Mouse (Mus musculus) lung, adult 2 months (tissue): Measurements from ENCODE around the gene Spata31d1a. TPM values are rescaled to one million over a fixed set of nuclear protein-coding genes. Genes with fewer than 3 reads are reported as not detected.
"Not testable (repeated sequence)": the region's sequence is repeated elsewhere in the genome, so short reads cannot be mapped to it uniquely, and the experiment has no call there.

ENCODE experiments used
- DNase-seq: peaks from one replicate; pipeline ENCODE4 v3.0.0; 2022
- H3K4me1 ChIP-seq: fragments of 200-500 bp; 2 replicates; pipeline ENCODE4 v1.6.1; 2011; ENCODE audit warnings: low read length; ENCODE audit not compliant: control insufficient read depth, insufficient read depth
- H3K4me3 ChIP-seq: fragments of 200-500 bp; replicated peaks from 2 replicates; pipeline ENCODE3; 2011; ENCODE audit warnings: low read depth, mild to moderate bottlenecking, control low read depth, low read length; ENCODE audit errors: extremely low read depth
- CTCF ChIP-seq: fragments of 200-500 bp; IDR thresholded peaks from 2 replicates; pipeline ENCODE4 v1.5.1; 2011; ENCODE audit warnings: mild to moderate bottlenecking, low read length, control low read depth; ENCODE audit not compliant: insufficient read depth
- POLR2A ChIP-seq: fragments of 200-500 bp; IDR thresholded peaks from 2 replicates; pipeline ENCODE4 v1.6.1; 2011; ENCODE audit warnings: low read depth, mild to moderate bottlenecking, control low read depth, low read length, borderline replicate concordance; ENCODE audit errors: extremely low read depth
- WGBS: fragments of 180-500 bp; shearing (Covaris S2); methylation state at CpG from one replicate; pipeline ENCODE4 v1.1.7; 2018; 5-methylcytosine and 5-hydroxymethylcytosine counted together
- polyA plus RNA-seq: library from polyadenylated mRNA; depleted of rRNA; stranded (reverse); fragments of >200 nt; gene quantifications from 2 replicates; pipeline ENCODE4 v1.2.3, GENCODE M21; 2012

Spata31d1a gene
- polyA plus RNA-seq, 1 experiment, result not detected

DNA sequence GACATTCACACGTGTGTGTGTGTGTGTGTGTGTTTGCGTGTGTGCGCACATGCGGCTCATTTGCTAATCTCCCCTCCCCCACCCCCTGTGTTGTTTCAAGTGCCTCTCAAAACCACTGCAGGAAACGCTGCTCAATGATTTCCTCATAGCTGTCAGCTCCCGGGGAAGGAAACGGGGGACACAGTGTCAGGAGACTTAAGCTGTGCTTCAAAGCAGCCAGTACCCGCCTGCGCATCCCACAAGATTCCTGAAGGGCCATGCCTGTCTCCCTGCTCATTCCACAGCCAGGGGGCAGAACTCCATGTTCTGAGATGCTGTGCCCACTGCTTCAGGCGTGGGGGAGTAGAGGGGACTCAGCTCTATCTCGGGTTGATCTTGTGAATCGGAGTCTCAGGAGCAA is 5.6 kb downstream of the Spata31d1a start:
- TF ChIP-seq CTCF (peak; percentile 49), POLR2A (no peak)
- WGBS, result 14% methylated on average over 12 of the region's 12 CpGs
- Histone ChIP-seq H3K4me1 (peaks cover 7% of the 10 kb centered on the region), H3K4me3 (peak overlapping the region; percentile 8)
- peak; percentile 31 for DNase-seq

DNA sequence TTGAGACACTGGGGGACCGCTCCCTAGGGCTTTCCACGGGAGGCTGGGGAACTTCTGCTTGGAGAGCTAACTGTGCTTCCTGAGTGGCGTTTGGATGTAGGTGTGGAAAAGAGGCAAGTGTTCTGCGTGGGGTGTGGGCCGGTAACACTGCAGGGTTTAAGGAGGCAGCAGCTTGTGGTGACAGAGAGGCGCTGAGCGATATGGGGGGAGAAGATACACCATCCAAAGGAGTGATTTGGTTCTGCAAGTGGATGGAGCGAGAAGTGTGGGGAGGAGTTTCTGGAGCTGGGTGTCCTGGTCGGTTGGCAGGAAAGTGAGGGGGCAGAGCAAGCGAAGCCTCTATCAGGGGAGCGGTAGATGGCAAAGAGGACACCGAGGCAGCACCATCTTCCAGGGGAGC is 6.6 kb downstream of the Spata31d1a start:
- peaks cover 7% of the 10 kb centered on the region for H3K4me1 ChIP-seq
- no peak for DNase-seq
- 86% methylated on average over 12 of the region's 12 CpGs for WGBS
- no peak overlapping the region for H3K4me3 ChIP-seq
- no peak for TF ChIP-seq CTCF
- no peak for TF ChIP-seq POLR2A

DNA sequence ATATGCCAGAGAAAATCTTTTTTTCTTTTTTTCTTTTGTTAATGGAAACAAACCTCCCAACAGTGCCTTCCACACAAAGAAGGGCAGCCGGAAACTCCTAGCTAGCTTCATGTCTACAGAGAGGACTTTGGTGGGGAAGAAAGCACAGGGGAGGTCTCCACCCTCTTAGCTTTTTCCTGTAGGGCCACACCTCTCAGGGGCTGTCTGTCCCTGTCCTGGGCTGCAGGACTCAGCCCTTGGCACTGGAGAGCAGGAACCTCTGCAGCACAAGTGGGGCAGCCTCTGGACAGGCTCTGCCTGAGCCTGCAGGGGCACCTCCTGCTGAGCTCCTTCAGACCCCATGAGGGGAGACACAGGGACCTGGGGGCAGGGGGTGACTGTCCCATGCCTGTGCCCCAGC is 10.0 kb downstream of the Spata31d1a start:
- 48% methylated on average over 1 of the region's 1 CpGs for WGBS
- not testable (repeated sequence) for H3K4me1 ChIP-seq, H3K4me3 ChIP-seq, DNase-seq

DNA sequence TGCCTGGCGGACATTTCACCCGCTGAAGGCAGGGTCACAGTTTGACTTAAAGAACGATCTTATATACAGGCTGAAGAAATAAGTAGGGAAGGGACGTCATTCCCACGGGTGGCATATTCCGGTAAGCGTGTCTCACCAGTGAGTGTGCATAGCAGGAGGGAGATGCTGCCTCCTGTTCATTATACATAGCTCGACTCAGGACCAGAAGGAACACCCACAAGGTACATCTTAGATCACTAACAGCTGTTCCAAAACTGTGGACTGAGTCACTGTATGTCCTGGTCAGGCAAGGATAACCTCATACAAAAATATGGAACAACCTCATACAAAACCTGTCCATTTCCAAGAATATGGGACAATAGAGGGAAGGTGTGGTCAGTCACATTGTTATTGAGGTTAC is 11.0 kb downstream of the Spata31d1a start:
- DNase-seq, result no peak
- TF ChIP-seq POLR2A (no peak), CTCF (no peak)
- Histone ChIP-seq H3K4me3 (no peak overlapping the region), H3K4me1 (0 out of 2 replicates have a peak, but pooled peaks cover under 1% of the 10 kb centered on the region)
- 89% methylated on average over 8 of the region's 8 CpGs for WGBS

DNA sequence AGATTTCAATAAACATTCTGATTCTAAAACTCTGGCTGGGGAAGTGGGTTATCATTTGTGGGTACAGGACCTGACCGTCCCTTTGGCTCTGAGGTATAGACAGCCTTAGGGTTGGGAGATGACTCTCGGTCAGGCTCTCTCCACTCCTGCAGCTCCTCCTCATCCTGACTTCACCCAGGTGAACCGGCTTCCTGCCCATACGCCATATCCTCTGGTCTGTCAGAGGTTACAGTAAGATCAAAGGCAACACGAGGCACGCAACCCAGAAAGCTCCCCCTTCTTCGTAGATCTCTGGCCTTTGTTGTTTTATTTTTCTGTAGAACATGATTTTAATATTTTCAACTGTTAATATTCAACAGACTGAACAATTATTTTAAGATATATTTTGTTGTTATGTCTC is 14.3 kb downstream of the Spata31d1a start:
- Histone ChIP-seq H3K4me3 (no peak overlapping the region), H3K4me1 (no peaks in the 10 kb centered on the region)
- TF ChIP-seq CTCF, result no peak
- TF ChIP-seq POLR2A, result no peak
- 76% methylated on average over 7 of the region's 7 CpGs for WGBS
- no peak for DNase-seq

DNA sequence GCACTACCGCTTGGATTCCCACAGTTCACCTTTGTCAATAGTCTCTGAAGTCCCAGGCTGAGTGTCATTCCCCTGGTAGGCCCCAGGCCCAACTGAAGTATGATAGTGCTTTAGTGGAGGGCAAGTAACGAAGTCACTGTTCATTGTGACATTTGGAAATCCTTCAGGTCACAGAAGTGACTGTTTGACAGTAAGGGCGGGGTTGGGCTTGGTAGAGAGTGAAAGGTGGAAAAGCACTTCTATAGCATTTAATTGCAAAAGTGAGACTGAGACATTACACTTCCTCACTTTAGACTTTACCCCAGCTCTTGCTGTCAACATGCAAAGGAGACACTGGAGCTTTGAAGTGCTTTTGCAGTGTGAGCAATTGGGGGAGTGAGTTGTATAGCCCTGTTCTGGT is 16.1 kb downstream of the Spata31d1a start, which contains the start of gene 4921517D22Rik:
4921517D22Rik (minus strand) TSS at position 101 of the 400 bp plus-strand sequence.
- WGBS, result 87% methylated on average over 3 of the region's 3 CpGs
- Histone ChIP-seq H3K4me3 (no peak within 1 kb of the TSS), H3K4me1 (no peaks in the 10 kb centered on the region)
- DNase-seq, result no peak
- TF ChIP-seq POLR2A (no peak), CTCF (no peak)

DNA sequence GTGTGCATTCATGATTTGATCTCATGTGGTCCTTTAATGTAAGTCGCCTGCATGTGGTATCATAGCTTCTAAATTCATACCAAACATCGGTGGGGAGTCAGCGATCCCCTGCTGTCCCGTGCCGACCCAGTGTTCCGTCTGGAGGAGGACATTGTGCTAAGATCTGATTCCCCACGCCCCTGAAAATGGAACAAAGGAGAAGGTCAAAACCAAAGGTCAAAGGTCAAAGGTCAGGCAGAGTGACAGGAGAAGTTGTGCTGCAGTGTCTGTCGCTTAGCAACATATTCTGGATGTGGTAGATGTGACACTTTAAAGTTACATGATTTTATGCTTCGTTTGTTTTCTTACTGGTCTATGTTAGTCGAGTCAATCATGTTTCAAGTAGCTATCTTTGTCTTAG is 18.7 kb downstream of the Spata31d1a start:
- DNase-seq, result no peak
- WGBS, result 76% methylated on average over 10 of the region's 10 CpGs

DNA sequence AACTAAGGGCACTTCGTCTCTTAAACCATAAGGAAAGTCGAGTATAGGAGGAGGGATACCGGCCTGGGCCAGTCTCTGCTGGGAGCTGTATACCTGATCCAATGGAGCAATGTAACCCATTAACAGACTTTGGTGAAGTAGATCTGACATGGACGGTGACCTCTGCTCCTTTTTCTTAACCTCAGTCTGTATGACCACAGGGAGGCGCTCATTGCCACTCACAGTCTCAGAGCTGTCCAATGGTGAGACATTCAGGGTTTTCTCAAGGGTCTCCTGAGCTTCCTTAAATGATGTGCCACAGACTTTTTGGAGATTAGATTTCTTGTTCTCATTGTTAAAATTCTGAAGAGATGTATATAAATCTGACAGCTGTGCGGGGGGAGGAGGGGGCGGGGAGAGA is 19.6 kb downstream of the Spata31d1a start:
- Histone ChIP-seq H3K4me3 (no peak overlapping the region), H3K4me1 (no peaks in the 10 kb centered on the region)
- no peak for DNase-seq
- no peak for TF ChIP-seq CTCF
- no peak for TF ChIP-seq POLR2A
- 81% methylated on average over 7 of the region's 7 CpGs for WGBS

More for the DNA sequence above, 18.7 kb downstream of the Spata31d1a start:
- no peaks in the 10 kb centered on the region for H3K4me1 ChIP-seq
- H3K4me3 ChIP-seq, result no peak overlapping the region
- TF ChIP-seq CTCF (no peak), POLR2A (no peak)

DNA sequence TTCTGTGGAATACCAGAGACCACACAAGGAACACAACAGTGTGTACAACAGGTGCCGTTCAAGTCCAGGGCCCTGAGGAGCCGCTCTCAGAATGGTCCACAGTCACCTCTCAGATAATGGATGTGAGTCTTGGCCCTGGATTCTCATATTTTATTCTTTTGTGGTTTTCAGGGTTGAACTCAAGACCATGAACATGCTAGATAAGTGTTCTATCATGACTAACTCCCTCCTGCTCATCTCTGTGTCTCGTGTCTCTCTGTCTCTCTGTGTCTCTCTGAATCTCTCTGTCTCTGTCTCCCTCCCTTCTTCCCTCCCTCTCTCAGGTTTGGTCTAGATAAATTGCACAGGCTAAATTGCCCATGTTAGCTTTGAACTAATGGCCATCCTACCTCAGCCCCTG is 20.3 kb downstream of the Spata31d1a start:
- H3K4me1 ChIP-seq, result no peaks in the 10 kb centered on the region
- H3K4me3 ChIP-seq, result no peak overlapping the region
- TF ChIP-seq POLR2A, result no peak
- TF ChIP-seq CTCF, result no peak
- DNase-seq, result no peak
- 93% methylated on average over 3 of the region's 3 CpGs for WGBS

DNA sequence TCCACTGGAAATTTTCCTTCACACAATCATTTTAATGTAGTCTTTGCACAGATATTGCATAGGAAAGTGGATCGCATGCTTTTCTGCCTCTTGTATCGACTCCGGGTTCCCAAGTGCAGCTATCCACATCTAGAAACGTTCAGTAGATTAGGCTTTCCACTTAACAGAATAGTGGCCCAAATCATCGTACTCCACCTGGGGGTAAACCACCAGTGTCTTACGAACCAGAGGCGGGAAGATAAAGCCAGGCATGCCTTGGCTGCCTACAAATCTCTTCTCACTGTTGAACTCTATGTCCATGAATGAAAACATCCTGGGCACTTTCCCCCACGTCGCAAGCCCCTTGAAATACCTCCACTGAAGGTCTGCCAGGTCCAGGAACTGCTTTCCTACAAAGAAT is 20.8 kb downstream of the Spata31d1a start:
- Histone ChIP-seq H3K4me3 (no peak overlapping the region), H3K4me1 (no peaks in the 10 kb centered on the region)
- WGBS, result 84% methylated on average over 9 of the region's 9 CpGs
- TF ChIP-seq POLR2A (no peak), CTCF (no peak)
- DNase-seq, result no peak

DNA sequence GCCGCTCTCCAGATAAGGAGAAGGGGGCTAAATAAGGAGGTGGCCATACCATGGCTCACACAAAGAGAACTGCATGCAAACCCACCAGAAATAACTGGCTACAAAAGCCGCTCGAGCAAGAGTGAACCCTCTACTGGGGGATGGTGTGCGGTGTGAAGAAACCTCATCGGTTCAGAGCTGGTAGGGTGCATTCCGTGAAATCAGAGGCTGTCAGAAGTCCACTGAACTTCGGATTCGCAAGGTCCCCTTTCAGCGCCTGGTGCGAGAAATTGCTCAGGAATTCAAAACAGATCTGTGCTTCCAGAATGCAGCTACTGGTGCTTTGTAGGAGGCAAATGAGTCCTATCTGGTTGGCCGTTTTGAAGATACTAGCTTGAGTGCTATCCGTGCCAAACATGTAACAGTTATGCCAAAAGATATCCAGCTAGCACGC is 21.8 kb downstream of the Spata31d1a start:
- H3K4me3 ChIP-seq, result no peak overlapping the region
- whole genome bisulfite sequencing, result 65% methylated on average over 13 of the region's 13 CpGs
- TF ChIP-seq CTCF (no peak), POLR2A (no peak)
- no peak for DNase-seq
- no peaks in the 10 kb centered on the region for H3K4me1 ChIP-seq

DNA sequence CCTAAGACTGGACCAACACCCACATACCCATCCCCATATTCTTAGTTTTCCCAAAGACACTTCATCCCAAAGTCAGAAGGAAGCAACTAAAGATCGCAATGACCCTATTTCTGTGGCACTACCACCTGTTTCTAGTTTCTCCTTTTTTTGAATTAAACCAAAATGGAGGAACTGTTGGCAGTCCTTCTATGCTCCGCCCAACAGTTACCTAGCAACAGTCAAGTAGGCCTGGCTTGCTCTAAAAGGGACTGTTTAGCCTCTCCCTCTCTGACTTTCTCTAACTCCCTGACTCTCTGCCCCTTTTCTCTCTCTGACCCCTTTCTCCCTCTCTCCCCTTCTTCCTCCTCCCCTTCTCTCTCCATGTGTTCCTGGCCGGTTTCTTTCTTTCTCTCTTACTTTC is 24.9 kb downstream of the Spata31d1a start:
- 85% methylated on average over 3 of the region's 3 CpGs for WGBS
- TF ChIP-seq CTCF (no peak), POLR2A (no peak)
- no peaks in the 10 kb centered on the region for H3K4me1 ChIP-seq
- DNase-seq, result no peak
- no peak overlapping the region for H3K4me3 ChIP-seq
